Mouse (Mus musculus) liver, embryonic 15.5 days (tissue): ENCODE measurements at regions not wholly inside any gene's neighbourhood (a gene's known extent, or its start where the extent isn't known, plus 50 kb on each side); places are given as distances from the start of the nearest gene placed in this dataset.

Experiments
- ATAC-seq: fragments of 200-750 bp; cut with Nextera tagmentation; 2 replicates; pipeline ENCODE4 v1.8.0; 2017; ENCODE audit warnings: moderate number of reproducible peaks, mild to moderate bottlenecking, moderate library complexity; ENCODE audit not compliant: insufficient read depth
- H3K27ac ChIP-seq: fragments of 300-500 bp; sonication (generic); replicated peaks from 2 replicates; pipeline ENCODE4 v1.5.1; 2015; ENCODE audit warnings: mild to moderate bottlenecking, inconsistent platforms
- H3K27me3 ChIP-seq: fragments of 300-500 bp; sonication (generic); 2 replicates; pipeline ENCODE4 v1.6.1; 2015; ENCODE audit warnings: mild to moderate bottlenecking, inconsistent platforms
- H3K36me3 ChIP-seq: fragments of 300-500 bp; sonication (generic); replicated peaks from 2 replicates; pipeline ENCODE4 v1.6.1; 2015; ENCODE audit warnings: moderate library complexity, mild to moderate bottlenecking, inconsistent platforms
- H3K4me1 ChIP-seq: fragments of 300-500 bp; sonication (generic); replicated peaks from 2 replicates; pipeline ENCODE4 v1.6.1; 2015; ENCODE audit warnings: inconsistent platforms
- H3K4me2 ChIP-seq: fragments of 300-500 bp; sonication (generic); 2 replicates; pipeline ENCODE4 v1.6.1; 2015; ENCODE audit warnings: moderate library complexity, mild to moderate bottlenecking, inconsistent platforms
- H3K4me3 ChIP-seq: fragments of 300-500 bp; sonication (generic); replicated peaks from 2 replicates; pipeline ENCODE4 v1.5.1; 2015; ENCODE audit warnings: mild to moderate bottlenecking, inconsistent platforms
- H3K9ac ChIP-seq: fragments of 300-500 bp; sonication (generic); 2 replicates; pipeline ENCODE4 v1.6.1; 2015; ENCODE audit warnings: moderate library complexity, mild to moderate bottlenecking, inconsistent platforms
- H3K9me3 ChIP-seq: fragments of 300-500 bp; sonication (generic); replicated peaks from 2 replicates; pipeline ENCODE4 v1.6.1; 2016; ENCODE audit warnings: inconsistent platforms
- WGBS: fragments of 180-500 bp; shearing (Covaris S2); methylation state at CpG from one replicate; pipeline ENCODE4 v1.1.7; 2015; ENCODE audit warnings: mixed read lengths; ENCODE audit not compliant: insufficient replicate concordance; 5-methylcytosine and 5-hydroxymethylcytosine counted together

- 47% methylated on average over 2 of the region's 2 CpGs for WGBS
- ATAC-seq, result no peak
- H3K27ac ChIP-seq, result no peak overlapping the region
- H3K4me1 ChIP-seq, result no peaks in the 10 kb centered on the region
- no peaks in the 10 kb centered on the region for H3K27me3 ChIP-seq
- H3K9me3 ChIP-seq, result no peaks in the 10 kb centered on the region
- H3K4me2 ChIP-seq, result no peak overlapping the region
- no peaks in the 10 kb centered on the region for H3K36me3 ChIP-seq
- no peak overlapping the region for H3K4me3 ChIP-seq
- no peak overlapping the region for H3K9ac ChIP-seq
These were observed 69.5 kb downstream of the Ephb3 start for GRCm38 (mm10) chr16:21274012-21274528.

- no peaks in the 10 kb centered on the region for H3K4me1 ChIP-seq
- no peaks in the 10 kb centered on the region for H3K9me3 ChIP-seq
- no peak overlapping the region for H3K27ac ChIP-seq
- no peak overlapping the region for H3K4me3 ChIP-seq
- ATAC-seq, result no peak
- 67% methylated on average over 11 of the region's 11 CpGs for WGBS
- 0 out of 2 replicates have a peak, but pooled peaks cover 3% of the 10 kb centered on the region for H3K27me3 ChIP-seq
- H3K4me2 ChIP-seq, result no peak overlapping the region
- no peaks in the 10 kb centered on the region for H3K36me3 ChIP-seq
- no peak overlapping the region for H3K9ac ChIP-seq
These were observed 73.3 kb downstream of the Ephb3 start for GRCm38 (mm10) chr16:21277789-21278342.

- ATAC-seq, result no peak
- Histone ChIP-seq H3K9ac (no peak overlapping the region), H3K4me2 (no peak overlapping the region), H3K4me3 (no peak overlapping the region), H3K27ac (no peak overlapping the region), H3K27me3 (0 out of 2 replicates have a peak, but pooled peaks cover 3% of the 10 kb centered on the region), H3K4me1 (0 out of 2 replicates have a peak, but pooled peaks cover 3% of the 10 kb centered on the region), H3K36me3 (no peaks in the 10 kb centered on the region), H3K9me3 (no peaks in the 10 kb centered on the region)
- 84% methylated on average over 7 of the region's 7 CpGs for WGBS
These were observed 73.8 kb downstream of the Ephb3 start for GRCm38 (mm10) chr16:21278387-21278786.

GRCm38 (mm10) chr16:21280200-21280627, 75.7 kb downstream of the Ephb3 start:
- Histone ChIP-seq H3K36me3 (no peaks in the 10 kb centered on the region), H3K27me3 (0 out of 2 replicates have a peak, but pooled peaks cover 3% of the 10 kb centered on the region), H3K27ac (no peak overlapping the region), H3K4me3 (no peak overlapping the region), H3K9me3 (no peaks in the 10 kb centered on the region), H3K4me1 (0 out of 2 replicates have a peak, but pooled peaks cover 7% of the 10 kb centered on the region), H3K9ac (no peak overlapping the region), H3K4me2 (no peak overlapping the region)
- ATAC-seq, result no peak
- WGBS, result 68% methylated on average over 4 of the region's 4 CpGs

GRCm38 (mm10) chr16:21281958-21282730, 77.6 kb downstream of the Ephb3 start:
- no peak overlapping the region for H3K27ac ChIP-seq
- H3K27me3 ChIP-seq, result 0 out of 2 replicates have a peak, but pooled peaks cover 3% of the 10 kb centered on the region
- no peaks in the 10 kb centered on the region for H3K9me3 ChIP-seq
- 0 out of 2 replicates have a peak, but pooled peaks cover 7% of the 10 kb centered on the region for H3K4me1 ChIP-seq
- whole genome bisulfite sequencing, result 16% methylated on average over 19 of the region's 20 CpGs
- H3K4me3 ChIP-seq, result no peak overlapping the region
- no peak overlapping the region for H3K9ac ChIP-seq
- no peak for ATAC-seq
- H3K4me2 ChIP-seq, result no peak overlapping the region
- no peaks in the 10 kb centered on the region for H3K36me3 ChIP-seq

GRCm38 (mm10) chr16:21286099-21286498, 81.5 kb downstream of the Ephb3 start:
- ATAC-seq, result no peak
- Histone ChIP-seq H3K27ac (no peak overlapping the region), H3K27me3 (0 out of 2 replicates have a peak, but pooled peaks cover 3% of the 10 kb centered on the region), H3K9me3 (no peaks in the 10 kb centered on the region), H3K36me3 (no peaks in the 10 kb centered on the region), H3K9ac (no peak overlapping the region), H3K4me3 (no peak overlapping the region), H3K4me2 (no peak overlapping the region), H3K4me1 (0 out of 2 replicates have a peak, but pooled peaks cover 7% of the 10 kb centered on the region)
- WGBS, result 45% methylated on average over 4 of the region's 4 CpGs

- Histone ChIP-seq H3K4me3 (no peak overlapping the region), H3K9ac (no peak overlapping the region), H3K4me2 (no peak overlapping the region), H3K9me3 (no peaks in the 10 kb centered on the region), H3K27me3 (no peaks in the 10 kb centered on the region), H3K4me1 (no peaks in the 10 kb centered on the region), H3K36me3 (no peaks in the 10 kb centered on the region), H3K27ac (no peak overlapping the region)
- no peak for ATAC-seq
- 41% methylated on average over 7 of the region's 7 CpGs for WGBS
These were observed 85.0 kb downstream of the Ephb3 start for GRCm38 (mm10) chr16:21289528-21289927.

- Histone ChIP-seq H3K27me3 (peaks cover 3% of the 10 kb centered on the region; the same call in 1 of the 2 replicates), H3K4me3 (no peak overlapping the region), H3K9me3 (no peaks in the 10 kb centered on the region), H3K27ac (no peak overlapping the region), H3K4me2 (no peak overlapping the region), H3K4me1 (no peaks in the 10 kb centered on the region), H3K36me3 (no peaks in the 10 kb centered on the region), H3K9ac (no peak overlapping the region)
- WGBS, result 42% methylated on average over 11 of the region's 11 CpGs
- no peak for ATAC-seq
These were observed 88.5 kb downstream of the Ephb3 start for GRCm38 (mm10) chr16:21293010-21293409.

- H3K27ac ChIP-seq, result no peak overlapping the region
- H3K9ac ChIP-seq, result no peak overlapping the region
- ATAC-seq, result no peak
- WGBS, result 31% methylated on average over 3 of the region's 3 CpGs
- H3K9me3 ChIP-seq, result no peaks in the 10 kb centered on the region
- no peaks in the 10 kb centered on the region for H3K36me3 ChIP-seq
- no peak overlapping the region for H3K4me2 ChIP-seq
- H3K4me3 ChIP-seq, result no peak overlapping the region
- H3K27me3 ChIP-seq, result peaks cover 3% of the 10 kb centered on the region; the same call in 1 of the 2 replicates
- no peaks in the 10 kb centered on the region for H3K4me1 ChIP-seq
These were observed 89.0 kb downstream of the Ephb3 start for GRCm38 (mm10) chr16:21293569-21293968.

- Histone ChIP-seq H3K9ac (no peak overlapping the region), H3K27ac (no peak overlapping the region)
These were observed 90.3 kb downstream of the Ephb3 start for GRCm38 (mm10) chr16:21294677-21295411.

More at GRCm38 (mm10) chr16:21294677-21295411, 90.3 kb downstream of the Ephb3 start:
- H3K27me3 ChIP-seq, result peaks cover 3% of the 10 kb centered on the region; the same call in 1 of the 2 replicates
- WGBS, result 36% methylated on average over 9 of the region's 9 CpGs
- no peak for ATAC-seq
- no peak overlapping the region for H3K4me2 ChIP-seq
- no peak overlapping the region for H3K4me3 ChIP-seq
- H3K9me3 ChIP-seq, result no peaks in the 10 kb centered on the region
- no peaks in the 10 kb centered on the region for H3K4me1 ChIP-seq
- no peaks in the 10 kb centered on the region for H3K36me3 ChIP-seq
